Mouse (Mus musculus) ES-Bruce4 (cell line): Measurements from ENCODE around the gene Pofut2.

ENCODE experiments used
- CTCF ChIP-seq: IDR thresholded peaks from one replicate; pipeline ENCODE4 v1.8.1; 2011; ENCODE audit warnings: low read depth, low read length
- EP300 ChIP-seq: IDR thresholded peaks from 2 replicates; pipeline ENCODE4 v1.6.1; 2011; ENCODE audit warnings: low read depth, low read length; ENCODE audit not compliant: insufficient read depth
- POLR2A ChIP-seq: IDR thresholded peaks from one replicate; pipeline ENCODE4 v1.8.1; 2011; ENCODE audit warnings: low read length; ENCODE audit not compliant: insufficient read depth

DNA sequence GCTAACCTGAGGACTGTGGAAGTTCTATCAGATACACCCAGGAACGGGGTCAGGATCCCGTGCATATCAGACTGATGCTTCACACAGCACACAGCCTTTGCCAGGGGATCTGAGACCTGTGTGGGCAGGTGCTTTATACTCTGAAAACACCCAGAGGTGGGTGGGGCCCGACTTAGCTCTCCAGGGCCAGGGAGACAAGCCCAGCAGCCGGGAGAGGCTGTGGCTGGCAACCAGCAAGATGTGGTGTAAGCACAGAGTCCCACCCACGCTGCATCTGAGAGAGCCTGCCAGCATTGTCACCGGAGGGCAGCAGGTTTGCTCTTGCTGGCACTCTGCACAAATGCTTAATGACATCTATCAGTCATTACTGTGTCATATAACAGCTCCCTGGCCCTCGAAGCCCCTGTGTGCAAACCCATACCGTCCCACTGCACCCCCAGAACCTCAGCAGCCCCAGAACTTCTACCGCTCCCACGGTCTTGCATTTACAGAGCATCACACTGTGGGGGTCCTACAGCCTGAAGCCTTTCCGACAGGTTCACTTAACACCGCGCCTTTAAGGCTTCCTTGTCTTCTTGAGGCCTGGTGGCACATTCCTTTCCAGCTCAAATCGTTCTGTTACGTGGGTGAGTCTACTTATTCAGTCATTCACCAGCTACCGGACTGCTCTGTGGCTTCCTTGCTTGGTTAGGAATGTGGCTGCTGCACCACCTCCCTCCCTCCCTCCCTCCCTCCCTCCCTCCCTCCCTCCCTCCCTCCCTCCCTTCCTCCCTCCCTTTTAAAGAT lies 21.0 kb upstream of the Pofut2 start:
- no peak for TF ChIP-seq EP300
- no peak for TF ChIP-seq CTCF
- no peak for TF ChIP-seq POLR2A
